Mouse (Mus musculus) midbrain, postnatal 0 days (tissue): ENCODE measurements at regions not wholly inside any gene's neighbourhood (a gene's known extent, or its start where the extent isn't known, plus 50 kb on each side); places are given as distances from the start of the nearest gene placed in this dataset.

Experiments used
- ATAC-seq: fragments of 200-750 bp; cut with Nextera tagmentation; 2 replicates; pipeline ENCODE4 v1.8.0; 2017; ENCODE audit warnings: moderate number of reproducible peaks, mild to moderate bottlenecking, moderate TSS enrichment, moderate library complexity; ENCODE audit not compliant: low FRiP score
- DNase-seq: peaks from one replicate; pipeline ENCODE4 v3.0.0-alpha.2; 2015; ENCODE audit warnings: low spot score
- H3K27ac ChIP-seq: fragments of 300-500 bp; sonication (generic); 2 replicates; pipeline ENCODE4 v1.5.1; 2014; ENCODE audit warnings: low read depth, mild to moderate bottlenecking, low read length, mixed read lengths
- H3K27me3 ChIP-seq: fragments of 300-500 bp; sonication (generic); 2 replicates; pipeline ENCODE4 v1.6.1; 2014; ENCODE audit warnings: low read length, control low read depth, mixed read lengths; ENCODE audit not compliant: insufficient read depth
- H3K36me3 ChIP-seq: fragments of 300-500 bp; sonication (generic); 2 replicates; pipeline ENCODE4 v1.6.1; 2014; ENCODE audit warnings: low read length, control low read depth, mixed read lengths; ENCODE audit not compliant: insufficient read depth
- H3K4me1 ChIP-seq: fragments of 300-500 bp; sonication (generic); 2 replicates; pipeline ENCODE4 v1.6.1; 2014; ENCODE audit warnings: mild to moderate bottlenecking, control low read depth, antibody characterized with exemption, low read length, mixed read lengths; ENCODE audit not compliant: insufficient read depth
- H3K4me2 ChIP-seq: fragments of 300-500 bp; sonication (generic); 2 replicates; pipeline ENCODE4 v1.6.1; 2014; ENCODE audit warnings: low read depth, mild to moderate bottlenecking, low read length, mixed read lengths; ENCODE audit not compliant: poor library complexity, severe bottlenecking
- H3K4me3 ChIP-seq: fragments of 300-500 bp; sonication (generic); 2 replicates; pipeline ENCODE4 v1.5.1; 2014; ENCODE audit warnings: low read depth, mild to moderate bottlenecking, low read length, moderate library complexity
- H3K9ac ChIP-seq: fragments of 300-500 bp; sonication (generic); replicated peaks from 2 replicates; pipeline ENCODE4 v1.6.1; 2014; ENCODE audit warnings: mild to moderate bottlenecking, low read length, moderate library complexity, mixed read lengths; ENCODE audit not compliant: poor library complexity, severe bottlenecking
- H3K9me3 ChIP-seq: fragments of 300-500 bp; sonication (generic); 2 replicates; pipeline ENCODE4 v1.6.1; 2016; ENCODE audit warnings: low read length, control low read depth
- CTCF ChIP-seq: IDR thresholded peaks from 2 replicates; pipeline ENCODE4 v1.5.1; 2016; ENCODE audit warnings: antibody characterized with exemption, mild to moderate bottlenecking
- WGBS: fragments of 180-500 bp; shearing (Covaris S2); extraction: QIAGEN DNeasy Blood & Tissue Kit; methylation state at CpG from one replicate; pipeline ENCODE4 v1.1.7; 2014; 5-methylcytosine and 5-hydroxymethylcytosine counted together

DNA sequence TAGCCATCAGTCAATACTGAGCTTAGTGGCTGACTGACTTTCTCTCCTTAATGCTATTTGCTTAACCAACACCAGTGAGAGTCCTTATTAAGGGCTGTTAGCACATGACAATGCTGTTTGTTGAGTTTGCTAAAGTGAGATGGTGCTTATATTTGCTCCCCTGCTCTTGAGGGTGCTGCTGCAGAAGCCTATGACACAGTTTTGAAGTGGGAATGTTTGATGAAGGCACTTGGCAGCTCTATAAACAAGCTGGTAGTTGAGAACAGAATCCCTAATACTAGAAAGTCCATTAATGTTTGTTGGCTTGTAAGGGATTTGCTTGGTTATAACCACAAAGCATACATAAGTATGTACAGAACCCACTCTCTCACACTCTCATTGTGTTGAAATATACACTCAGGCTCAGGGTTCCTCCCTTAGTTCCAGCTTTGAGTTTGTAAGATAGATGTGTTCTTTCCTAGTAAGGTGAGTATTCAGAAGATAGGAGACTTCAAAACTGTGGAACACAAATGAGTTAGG, 249.1 kb upstream of the Klf4 start:
- Histone ChIP-seq H3K27ac (no peak overlapping the region), H3K9me3 (no peaks in the 10 kb centered on the region), H3K4me3 (no peak overlapping the region), H3K4me1 (no peaks in the 10 kb centered on the region), H3K27me3 (no peaks in the 10 kb centered on the region), H3K36me3 (no peaks in the 10 kb centered on the region), H3K4me2 (no peak overlapping the region), H3K9ac (no peak overlapping the region)
- DNase-seq (no peak), ATAC-seq (no peak)
- TF ChIP-seq CTCF = no peak

GRCm38 (mm10) chr4:55779581-55779980, 247.3 kb upstream of the Klf4 start:
- H3K9me3 ChIP-seq = no peaks in the 10 kb centered on the region
- H3K27me3 ChIP-seq = no peaks in the 10 kb centered on the region
- H3K9ac ChIP-seq = no peak overlapping the region
- no peak overlapping the region for H3K4me2 ChIP-seq
- no peaks in the 10 kb centered on the region for H3K4me1 ChIP-seq
- no peak for TF ChIP-seq CTCF
- no peak overlapping the region for H3K4me3 ChIP-seq
- ATAC-seq (no peak), DNase-seq (no peak)
- WGBS = 80% methylated on average over 4 of the region's 4 CpGs
- no peak overlapping the region for H3K27ac ChIP-seq
- no peaks in the 10 kb centered on the region for H3K36me3 ChIP-seq

GRCm38 (mm10) chr4:55775858-55776257, 243.6 kb upstream of the Klf4 start:
- H3K4me2 ChIP-seq = no peak overlapping the region
- no peak for ATAC-seq
- no peaks in the 10 kb centered on the region for H3K9me3 ChIP-seq
- no peaks in the 10 kb centered on the region for H3K27me3 ChIP-seq
- no peak overlapping the region for H3K9ac ChIP-seq
- H3K36me3 ChIP-seq = no peaks in the 10 kb centered on the region
- WGBS = 83% methylated on average over 7 of the region's 7 CpGs
- no peak overlapping the region for H3K27ac ChIP-seq
- H3K4me1 ChIP-seq = no peaks in the 10 kb centered on the region
- no peak for TF ChIP-seq CTCF
- H3K4me3 ChIP-seq = no peak overlapping the region
- DNase-seq = no peak

DNA sequence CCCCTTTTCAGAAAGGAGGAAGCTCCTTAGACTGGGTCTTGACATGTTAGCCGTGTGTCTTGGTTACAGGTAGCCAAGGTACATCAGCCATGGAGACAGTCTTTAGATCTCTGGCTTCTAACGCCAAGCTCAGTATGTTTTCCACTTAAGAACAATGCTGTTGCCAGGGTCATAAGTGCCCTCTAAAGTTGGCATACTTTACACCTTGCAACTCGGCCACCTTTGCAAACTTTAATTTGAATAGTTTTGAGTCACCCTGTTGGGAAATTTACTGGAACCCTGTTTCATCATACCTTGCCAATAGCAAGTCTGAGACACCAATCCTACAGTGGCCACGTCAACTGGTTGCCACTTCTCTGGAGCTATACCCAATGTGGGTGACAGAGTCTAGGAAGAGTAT, 242.3 kb upstream of the Klf4 start:
- no peaks in the 10 kb centered on the region for H3K27me3 ChIP-seq
- no peak overlapping the region for H3K9ac ChIP-seq
- no peak overlapping the region for H3K4me3 ChIP-seq
- H3K36me3 ChIP-seq = no peaks in the 10 kb centered on the region
- no peak overlapping the region for H3K4me2 ChIP-seq
- no peak for DNase-seq
- no peak overlapping the region for H3K27ac ChIP-seq
- no peak for TF ChIP-seq CTCF
- no peak for ATAC-seq
- no peaks in the 10 kb centered on the region for H3K4me1 ChIP-seq
- H3K9me3 ChIP-seq = no peaks in the 10 kb centered on the region
- WGBS = 95% methylated on average over 4 of the region's 4 CpGs

DNA sequence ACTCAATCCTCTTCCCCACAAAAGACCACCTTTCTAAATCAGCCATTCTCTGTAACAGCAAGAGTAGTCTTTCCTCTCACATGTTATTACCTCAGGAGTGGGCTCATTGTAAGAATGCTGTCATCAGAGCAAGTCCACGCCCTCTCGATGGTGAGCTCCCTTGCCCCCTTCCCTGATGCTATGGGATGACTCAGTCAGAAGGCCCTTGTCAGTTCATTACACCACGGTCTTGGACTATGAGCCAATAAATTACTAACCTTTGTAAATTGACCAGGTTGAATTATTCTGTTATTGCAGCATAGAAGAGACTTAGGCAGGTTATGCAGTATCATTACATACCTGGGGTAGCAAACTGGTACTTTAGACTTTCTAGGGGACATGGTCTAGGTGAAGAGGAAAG, 237.4 kb upstream of the Klf4 start:
- no peak overlapping the region for H3K27ac ChIP-seq
- H3K4me2 ChIP-seq = no peak overlapping the region
- ATAC-seq (no peak), DNase-seq (no peak)
- H3K9ac ChIP-seq = no peak overlapping the region
- H3K4me3 ChIP-seq = no peak overlapping the region
- H3K4me1 ChIP-seq = no peaks in the 10 kb centered on the region
- no peaks in the 10 kb centered on the region for H3K36me3 ChIP-seq
- 94% methylated on average over 3 of the region's 3 CpGs for WGBS
- no peak for TF ChIP-seq CTCF
- no peaks in the 10 kb centered on the region for H3K9me3 ChIP-seq
- H3K27me3 ChIP-seq = no peaks in the 10 kb centered on the region

DNA sequence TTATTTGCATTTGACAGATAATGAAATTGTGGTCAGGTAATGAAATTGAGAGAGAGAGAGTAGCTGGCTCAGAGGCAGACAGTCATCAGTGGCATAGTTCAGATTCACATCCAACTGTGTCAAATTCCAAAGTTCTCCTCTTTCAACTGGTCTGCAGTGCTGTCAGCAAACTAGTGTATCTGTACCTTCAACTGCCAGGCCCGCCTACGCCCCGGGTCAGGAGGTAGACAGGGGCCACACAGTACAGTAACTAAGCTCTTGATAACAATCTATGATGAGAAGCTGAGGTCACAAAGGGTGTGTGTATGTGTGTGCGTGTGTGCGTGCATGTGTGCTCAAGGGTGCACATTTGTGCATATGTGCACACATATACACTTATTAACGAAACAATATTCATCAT, 236.1 kb upstream of the Klf4 start:
- Histone ChIP-seq H3K36me3 (no peaks in the 10 kb centered on the region), H3K27ac (no peak overlapping the region), H3K4me1 (no peaks in the 10 kb centered on the region), H3K4me3 (no peak overlapping the region), H3K9ac (no peak overlapping the region), H3K9me3 (no peaks in the 10 kb centered on the region), H3K4me2 (no peak overlapping the region), H3K27me3 (no peaks in the 10 kb centered on the region)
- TF ChIP-seq CTCF = no peak
- 95% methylated on average over 6 of the region's 6 CpGs for WGBS
- ATAC-seq (no peak), DNase-seq (no peak)

DNA sequence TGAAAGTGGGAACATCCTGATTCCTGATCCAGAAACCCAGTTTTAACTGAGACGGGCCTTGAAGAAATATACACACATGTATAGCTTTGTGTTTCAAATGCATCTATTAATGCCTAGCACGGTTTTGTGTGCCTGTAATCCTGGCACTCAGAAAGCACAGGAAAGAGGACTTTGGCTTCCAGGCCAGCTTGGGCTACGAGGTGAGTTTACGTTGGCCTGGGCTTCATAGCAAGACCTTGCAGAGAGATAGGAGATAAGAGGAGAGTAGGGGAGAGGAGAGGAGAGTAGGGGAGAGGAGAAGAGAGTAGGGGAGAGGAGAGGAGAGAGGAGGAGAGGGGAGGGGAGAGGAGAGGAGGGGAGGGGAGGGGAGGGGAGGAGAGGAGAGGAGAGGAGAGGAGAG, 234.9 kb upstream of the Klf4 start:
- no peak overlapping the region for H3K4me2 ChIP-seq
- H3K27me3 ChIP-seq = no peaks in the 10 kb centered on the region
- no peak for TF ChIP-seq CTCF
- DNase-seq = no peak
- H3K4me1 ChIP-seq = no peaks in the 10 kb centered on the region
- H3K9ac ChIP-seq = no peak overlapping the region
- no peak overlapping the region for H3K4me3 ChIP-seq
- ATAC-seq = no peak
- H3K9me3 ChIP-seq = no peaks in the 10 kb centered on the region
- no peak overlapping the region for H3K27ac ChIP-seq
- 87% methylated on average over 4 of the region's 4 CpGs for WGBS
- no peaks in the 10 kb centered on the region for H3K36me3 ChIP-seq
